Mouse (Mus musculus): ENCODE measurements around the gene Gtf3c6. TPM values are rescaled to one million over a fixed set of nuclear protein-coding genes. Genes with fewer than 3 reads are reported as not detected.

The Gtf3c6 gene
- 10 to 100 TPM; 25.1 to 28.8 TPM for total RNA-seq (2021)

GRCm38 (mm10) chr10:40257414-40258255 is at the start of gene Gtf3c6:
TSS of gene Gtf3c6 (minus strand) at chr10:40258108.
- intact Hi-C loops (cut with DNase I) = loop anchor here (1.0 kb wide), 2 partner anchors 45 to 268 kb away; partner anchors contain the start of gene Amd1

GRCm38 (mm10) chr10:40305989-40306388 is 48.1 kb upstream of the Gtf3c6 start:
- DNase-seq (ENCODE audit: extremely low spot score in 1 of 2, low spot score in 2 of 2) = no peak
- intact Hi-C loops (cut with DNase I) = no loop called here

More at GRCm38 (mm10) chr10:40257414-40258255, at the start of gene Gtf3c6:
- peak; percentile 94 to 96 for DNase-seq (ENCODE audit: extremely low spot score in 1 of 2, low spot score in 2 of 2)

GRCm38 (mm10) chr10:40302140-40302985 is 44.5 kb upstream of the Gtf3c6 start, which contains the start of gene Amd1:
TSS of gene Amd1 (minus strand) at chr10:40302186.
- intact Hi-C loops (cut with DNase I) = loop anchor here (1.0 to 5.0 kb wide), 2 partner anchors 44 to 45 kb away; partner anchors contain the start of gene Gtf3c6
- peak; percentile 100 for DNase-seq (ENCODE audit: extremely low spot score in 1 of 2, low spot score in 2 of 2)

GRCm38 (mm10) chr10:40301181-40302075 is 43.5 kb upstream of the Gtf3c6 start:
- intact Hi-C loops (cut with DNase I) = loop anchor here (1.0 to 5.0 kb wide), 2 partner anchors 43 to 46 kb away; partner anchors contain the start of gene Gtf3c6
- DNase-seq (ENCODE audit: extremely low spot score in 1 of 2, low spot score in 2 of 2) = peak; percentile 9 to 62

- DNase-seq (ENCODE audit: extremely low spot score in 1 of 2, low spot score in 2 of 2) = peak; percentile 85 to 91
- intact Hi-C loops (cut with DNase I) = loop anchor here (5.0 kb wide), 1 partner anchor 47 kb away; no protein-coding TSS in a partner anchor
These were observed 42.8 kb upstream of the Gtf3c6 start for GRCm38 (mm10) chr10:40300648-40301171.

GRCm38 (mm10) chr10:40292640-40293039 is 34.7 kb upstream of the Gtf3c6 start:
- DNase-seq (ENCODE audit: extremely low spot score in 1 of 2, low spot score in 2 of 2) = no peak
- intact Hi-C loops (cut with DNase I) = no loop called here

GRCm38 (mm10) chr10:40286767-40287166 is 28.9 kb upstream of the Gtf3c6 start:
- no peak for DNase-seq (ENCODE audit: extremely low spot score in 1 of 2, low spot score in 2 of 2)
- intact Hi-C loops (cut with DNase I) = no loop called here

- intact Hi-C loops (cut with DNase I) = no loop called here
- DNase-seq (ENCODE audit: extremely low spot score in 1 of 2, low spot score in 2 of 2) = no peak
These were observed 27.7 kb upstream of the Gtf3c6 start for GRCm38 (mm10) chr10:40285571-40285970.

GRCm38 (mm10) chr10:40284997-40285396 is 27.1 kb upstream of the Gtf3c6 start:
- DNase-seq (ENCODE audit: extremely low spot score in 1 of 2, low spot score in 2 of 2) = no peak
- intact Hi-C loops (cut with DNase I) = no loop called here

- intact Hi-C loops (cut with DNase I) = no loop called here
- DNase-seq (ENCODE audit: extremely low spot score in 1 of 2, low spot score in 2 of 2) = peak; percentile 25 to 27
These were observed 26.4 kb upstream of the Gtf3c6 start for GRCm38 (mm10) chr10:40284179-40284831.

- intact Hi-C loops (cut with DNase I) = no loop called here
- DNase-seq (ENCODE audit: extremely low spot score in 1 of 2, low spot score in 2 of 2) = no peak
These were observed 25.7 kb upstream of the Gtf3c6 start for GRCm38 (mm10) chr10:40283636-40284035.

- intact Hi-C loops (cut with DNase I) = no loop called here
- no peak for DNase-seq (ENCODE audit: extremely low spot score in 1 of 2, low spot score in 2 of 2)
These were observed 23.7 kb upstream of the Gtf3c6 start for GRCm38 (mm10) chr10:40281565-40281964.

- DNase-seq (ENCODE audit: extremely low spot score in 1 of 2, low spot score in 2 of 2) = no peak
- intact Hi-C loops (cut with DNase I) = no loop called here
These were observed 20.4 kb upstream of the Gtf3c6 start for GRCm38 (mm10) chr10:40278317-40278716.

- no peak for DNase-seq (ENCODE audit: extremely low spot score in 1 of 2, low spot score in 2 of 2)
- intact Hi-C loops (cut with DNase I) = no loop called here
These were observed 18.1 kb upstream of the Gtf3c6 start for GRCm38 (mm10) chr10:40275991-40276390.

GRCm38 (mm10) chr10:40273938-40274337 is 16.0 kb upstream of the Gtf3c6 start:
- intact Hi-C loops (cut with DNase I) = no loop called here
- no peak for DNase-seq (ENCODE audit: extremely low spot score in 1 of 2, low spot score in 2 of 2)

GRCm38 (mm10) chr10:40271216-40271615 is 13.3 kb upstream of the Gtf3c6 start:
- DNase-seq (ENCODE audit: extremely low spot score in 1 of 2, low spot score in 2 of 2) = no peak
- intact Hi-C loops (cut with DNase I) = no loop called here

GRCm38 (mm10) chr10:40264920-40265319 is 7.0 kb upstream of the Gtf3c6 start:
- no peak for DNase-seq (ENCODE audit: extremely low spot score in 1 of 2, low spot score in 2 of 2)
- intact Hi-C loops (cut with DNase I) = no loop called here

- DNase-seq (ENCODE audit: extremely low spot score in 1 of 2, low spot score in 2 of 2) = peak in 1 of 2 experiments; percentile 19
- intact Hi-C loops (cut with DNase I) = no loop called here
These were observed 5.8 kb upstream of the Gtf3c6 start for GRCm38 (mm10) chr10:40263691-40264090.

All from left cerebral cortex, postnatal 10 days (tissue).